Mouse (Mus musculus) left cerebral cortex, postnatal 4 days (tissue): ENCODE measurements around the gene Pik3r1. TPM values are rescaled to one million over a fixed set of nuclear protein-coding genes. Genes with fewer than 3 reads are reported as not detected.

Experiments
- DNase-seq: peaks from one replicate; pipeline ENCODE4 v3.0.0-alpha.2; 2022
- intact Hi-C: fragments of 180-260 bp; cut with DNase I; formaldehyde crosslinking; loops from one replicate; pipeline ENCODE4 v1.15.1; 2025
- total RNA-seq, 2 experiments: library from RNA; stranded (reverse); gene quantifications; 2 replicates each; pipeline ENCODE4 v1.2.3; 2021

The Pik3r1 gene
- total RNA-seq, 2 experiments from 2014 or later, result 188 to 214 TPM

DNA sequence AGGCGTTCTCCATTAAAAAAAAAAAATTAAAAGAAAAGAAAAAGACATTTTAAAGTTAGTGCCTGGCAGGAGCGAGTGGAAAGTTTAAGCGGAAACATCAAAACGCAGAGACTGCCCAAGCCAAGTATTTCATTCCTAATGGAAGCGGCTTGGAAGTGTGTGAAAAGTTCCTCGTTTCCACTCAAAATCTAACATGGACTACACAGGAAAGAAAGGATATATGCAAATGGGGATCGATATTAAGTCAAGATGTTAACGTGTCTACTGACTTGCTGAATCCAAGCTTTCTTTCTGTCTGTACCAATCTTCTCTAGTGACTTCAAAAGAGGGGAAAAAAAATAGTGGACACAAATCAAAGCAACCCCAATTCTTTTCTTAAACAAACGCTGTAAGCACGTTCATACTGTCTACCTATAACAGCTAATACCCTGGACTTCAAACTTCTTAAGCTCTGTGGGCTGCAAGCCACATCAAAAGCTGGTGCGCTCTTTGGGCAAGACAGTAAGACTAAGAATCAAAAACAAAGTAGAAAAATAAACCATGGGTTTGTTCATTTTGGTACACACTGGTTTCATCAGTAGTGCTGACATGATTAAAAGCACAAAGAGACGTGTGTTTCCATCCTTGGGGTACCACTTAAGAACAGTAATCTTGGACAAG, 54.5 kb downstream of the Pik3r1 start:
- no peak for DNase-seq
- intact Hi-C loops, result no loop called here

DNA sequence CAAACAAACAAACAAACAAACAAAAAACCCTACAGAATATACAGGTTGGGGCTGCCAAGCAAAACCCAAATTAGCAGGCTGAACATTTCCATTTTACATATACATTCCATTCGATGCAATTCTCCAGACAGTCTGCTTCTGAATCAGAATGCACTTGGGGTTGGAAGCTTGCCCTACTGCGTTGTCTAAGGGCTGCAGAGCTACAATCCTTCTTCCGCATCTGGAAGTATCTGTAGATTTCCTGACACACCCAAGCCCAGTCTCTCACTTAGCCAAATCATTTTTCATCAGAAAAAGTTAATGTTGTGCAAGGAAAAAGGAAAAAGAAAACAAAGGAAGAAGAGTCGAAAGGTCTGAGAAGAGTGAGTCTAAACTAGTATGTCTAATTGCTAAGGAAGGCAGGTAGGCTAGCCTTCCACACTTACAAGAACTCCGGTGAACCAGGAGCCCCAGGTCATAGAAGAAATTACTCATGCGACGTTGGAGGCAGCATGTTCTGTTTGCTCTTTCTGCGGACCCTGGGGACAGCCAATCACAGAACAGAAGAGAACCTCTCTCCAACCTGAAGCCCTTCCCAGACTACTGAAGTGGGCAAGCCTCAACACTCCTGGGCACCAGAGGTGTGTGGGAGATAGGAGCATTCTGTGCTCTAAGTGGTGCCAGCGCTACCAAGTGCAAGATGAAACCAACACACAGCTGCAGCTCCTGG, 55.1 kb downstream of the Pik3r1 start:
- no peak for DNase-seq
- intact Hi-C loops, result no loop called here

DNA sequence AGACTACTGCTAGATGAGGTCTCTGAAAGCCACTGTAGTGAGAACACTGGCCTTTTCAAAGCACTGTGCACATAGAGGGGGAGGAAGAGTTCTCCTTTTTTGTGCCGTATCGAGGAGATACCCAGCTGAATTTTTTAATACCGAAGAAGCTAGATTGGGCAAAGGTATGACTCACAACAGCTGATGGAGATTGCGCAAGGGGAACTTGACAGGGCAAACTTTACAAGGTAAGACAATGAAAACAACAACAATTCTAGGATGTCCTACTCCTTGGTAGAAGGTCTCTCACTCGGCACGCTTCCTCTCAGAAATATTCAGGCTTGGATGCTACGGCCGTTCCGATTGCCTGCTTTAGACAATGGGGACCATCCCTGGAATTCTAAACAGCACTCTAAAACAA, 55.9 kb downstream of the Pik3r1 start:
- intact Hi-C loops, result no loop called here
- DNase-seq, result no peak

DNA sequence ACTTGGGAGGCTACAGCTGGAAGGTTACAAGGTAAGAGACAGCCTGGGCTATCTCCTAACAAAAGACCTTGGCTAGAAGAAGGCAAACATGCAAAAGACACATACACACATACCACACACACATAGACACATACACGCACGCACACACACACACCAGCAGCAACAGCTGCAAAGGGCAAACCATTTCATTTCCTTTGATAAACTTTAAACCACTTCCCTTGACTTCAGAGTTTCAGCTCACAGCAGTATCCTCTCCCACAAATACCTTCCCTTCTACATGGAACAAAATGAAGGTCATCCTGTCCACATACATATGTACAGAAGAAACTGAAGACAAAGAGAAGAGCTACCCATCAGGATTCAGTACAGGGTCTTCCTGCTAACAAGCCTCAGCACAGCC, 56.7 kb downstream of the Pik3r1 start:
- intact Hi-C loops, result no loop called here
- no peak for DNase-seq

DNA sequence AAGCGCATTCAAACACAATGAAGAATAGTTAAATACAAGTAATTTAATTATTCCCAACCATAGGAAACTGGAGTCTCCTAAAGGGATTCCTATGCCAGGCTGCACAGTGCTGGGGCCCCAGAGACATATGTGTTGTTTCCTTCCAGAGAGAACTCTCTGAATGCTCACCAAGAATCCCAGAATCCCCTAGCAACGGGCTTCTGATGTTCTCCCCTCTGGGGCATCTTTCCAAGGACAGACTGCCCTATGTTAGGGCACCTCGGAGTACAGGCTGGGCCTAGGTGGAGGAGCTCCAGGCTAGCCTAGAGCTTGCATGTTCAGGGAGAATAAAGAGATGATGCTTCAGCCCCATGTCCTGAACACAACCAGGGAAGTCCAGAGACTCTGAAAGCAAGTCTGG, 58.2 kb downstream of the Pik3r1 start:
- DNase-seq, result no peak
- intact Hi-C loops, result no loop called here

DNA sequence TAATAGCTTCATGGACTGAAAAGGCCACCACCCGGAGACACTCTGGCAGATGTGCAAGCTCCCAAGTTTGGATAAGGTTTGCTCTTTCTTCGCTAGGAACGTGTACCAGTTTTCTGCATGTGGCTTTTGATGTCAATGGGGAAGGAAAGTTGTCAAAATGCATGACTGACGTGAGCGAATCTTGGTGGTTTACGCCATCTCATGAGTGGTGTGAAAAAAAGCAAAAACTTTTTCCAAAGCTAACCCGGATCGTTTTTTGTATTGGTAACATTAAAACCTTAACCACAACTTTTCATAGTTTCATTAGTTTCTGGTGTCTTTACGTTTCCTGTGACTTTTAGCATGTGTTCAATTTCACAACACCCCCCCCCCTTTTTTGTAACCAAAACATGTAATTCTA, 60.8 kb downstream of the Pik3r1 start:
- intact Hi-C loops, result no loop called here
- no peak for DNase-seq

DNA sequence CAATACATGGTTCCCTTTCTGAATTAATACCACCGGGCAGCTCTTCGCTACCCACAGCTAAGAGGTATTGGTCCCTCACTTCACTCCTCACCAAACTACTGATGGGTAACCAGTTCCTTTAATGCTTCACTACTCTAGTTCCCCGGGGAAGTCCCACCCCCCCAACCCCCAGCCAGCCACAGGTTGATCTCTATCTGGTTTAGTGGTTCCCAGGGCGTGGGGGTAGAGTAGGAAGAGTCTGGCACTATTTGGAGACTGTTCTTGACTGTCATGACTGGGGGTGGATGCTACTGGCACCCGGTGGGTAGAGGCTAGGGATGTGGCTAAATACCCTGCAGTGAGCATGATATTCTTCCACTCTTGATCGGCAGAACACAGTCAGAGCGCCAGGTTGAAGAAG, 61.6 kb downstream of the Pik3r1 start:
- intact Hi-C loops, result no loop called here
- DNase-seq, result no peak

DNA sequence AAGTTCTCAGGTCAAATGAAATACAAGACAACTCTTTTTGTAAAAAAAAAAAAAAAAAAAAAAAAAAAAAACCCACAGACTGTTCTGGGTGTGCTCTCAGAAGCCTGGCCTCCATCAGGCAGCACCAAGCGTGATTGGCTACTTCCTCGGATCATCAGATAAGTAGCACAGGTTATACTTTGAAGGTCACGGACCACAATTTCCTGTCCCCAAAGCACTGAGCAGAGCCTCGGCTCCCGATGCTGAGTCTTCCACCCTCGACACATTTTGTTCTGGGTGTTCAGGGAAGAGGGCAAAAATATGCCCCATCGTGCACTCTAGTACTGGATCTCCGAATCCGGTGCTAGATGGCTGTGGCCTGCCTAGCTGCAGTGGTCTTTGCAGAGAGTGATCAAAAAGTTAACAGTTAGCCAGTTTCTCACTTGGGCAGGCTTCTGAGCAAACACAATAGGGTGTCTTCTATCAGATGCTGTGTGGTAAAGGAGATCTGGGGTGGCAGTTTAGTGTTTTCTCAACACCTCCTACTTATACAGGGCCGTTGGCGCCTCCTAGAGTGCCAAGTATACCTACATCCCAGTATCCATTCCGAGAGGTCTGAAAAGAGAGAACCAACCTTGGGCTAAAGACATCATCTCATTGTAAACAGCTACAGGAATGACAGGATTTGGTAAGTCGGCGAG, 65.8 kb downstream of the Pik3r1 start:
- intact Hi-C loops, result no loop called here
- DNase-seq, result no peak

DNA sequence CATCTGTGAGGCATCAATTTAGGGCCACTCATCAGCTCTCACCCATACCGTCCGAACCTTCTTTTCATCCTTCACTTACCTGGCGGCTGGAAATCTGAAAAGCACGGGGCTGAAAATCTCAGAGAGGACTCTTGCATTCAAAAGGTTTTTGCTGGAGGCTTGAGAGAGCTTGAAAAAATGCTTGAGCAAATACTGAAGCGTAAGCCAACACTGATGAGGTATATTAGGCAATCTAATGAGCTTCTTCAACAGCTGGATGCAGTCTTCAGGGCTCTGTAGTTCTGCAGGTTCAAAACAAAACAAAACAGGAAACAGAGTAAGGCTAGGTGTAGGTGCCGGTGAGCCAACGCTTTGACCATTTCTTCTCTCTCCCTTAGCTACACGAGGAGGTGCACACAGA, 66.4 kb downstream of the Pik3r1 start:
- intact Hi-C loops, result no loop called here
- DNase-seq, result no peak

DNA sequence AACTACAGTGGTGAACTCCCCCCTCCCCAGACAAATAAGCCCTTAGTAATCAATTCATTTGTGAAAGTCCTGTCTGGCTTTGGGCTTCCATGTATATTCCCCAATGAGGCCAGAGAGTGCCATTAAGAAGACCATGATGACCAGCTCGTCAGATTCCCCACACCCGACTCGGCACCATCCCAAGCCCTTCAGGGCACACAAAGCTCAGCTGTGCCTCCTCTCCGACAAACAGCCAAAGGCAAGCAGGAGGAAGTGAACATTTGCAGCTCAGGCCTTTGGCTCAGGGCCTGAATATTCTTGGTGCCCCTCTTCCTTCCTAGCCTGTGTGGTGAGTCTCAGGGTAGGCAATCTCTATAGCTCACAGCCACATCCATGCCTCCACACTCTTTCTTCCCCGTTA, 68.3 kb downstream of the Pik3r1 start:
- peak; percentile 41 for DNase-seq
- intact Hi-C loops, result loop anchor here (5.0 to 10.0 kb wide), 3 partner anchors 195 to 852 kb away; no protein-coding TSS in a partner anchor

DNA sequence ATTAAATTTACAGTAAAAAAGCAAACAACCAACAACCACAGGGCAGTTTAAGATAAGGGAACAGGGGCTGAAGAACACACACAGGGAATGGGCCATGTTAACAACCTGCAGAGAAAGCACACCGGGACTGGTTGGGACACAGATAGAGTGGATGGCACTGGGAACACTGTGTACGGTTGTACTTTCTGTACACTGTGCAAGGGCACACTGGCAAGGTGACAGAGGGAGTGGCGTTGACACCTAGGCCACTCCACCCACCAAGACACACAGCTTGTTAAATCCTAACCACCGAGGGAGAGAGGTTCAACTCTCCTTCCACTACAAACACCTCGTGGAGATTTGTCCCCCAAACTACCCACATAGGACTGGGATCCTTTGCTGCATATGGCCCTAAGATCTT, 70.1 kb downstream of the Pik3r1 start:
- DNase-seq, result no peak
- intact Hi-C loops, result loop anchor here (5.0 to 10.0 kb wide), 3 partner anchors 193 to 851 kb away; no protein-coding TSS in a partner anchor

DNA sequence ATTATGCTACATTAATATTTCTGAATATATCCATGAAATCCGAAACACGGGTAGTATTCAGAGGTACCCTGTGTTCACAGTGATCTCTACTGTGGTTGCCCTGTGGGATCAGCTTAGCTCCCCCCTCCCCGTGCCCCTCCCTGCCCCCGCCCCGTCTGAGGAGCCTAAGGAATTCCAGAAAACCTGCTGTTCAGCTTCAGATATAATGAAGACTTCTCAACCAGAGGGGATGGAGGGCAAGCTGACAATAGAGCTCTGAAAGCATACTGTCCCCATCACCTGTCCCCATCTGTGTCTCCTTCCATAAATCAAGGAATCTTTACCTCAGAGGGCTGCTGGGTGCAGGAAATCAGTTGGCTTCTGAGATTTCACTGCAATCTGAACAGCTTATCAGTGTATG, 70.6 kb downstream of the Pik3r1 start:
- DNase-seq, result no peak
- intact Hi-C loops, result loop anchor here (5.0 to 10.0 kb wide), 3 partner anchors 193 to 850 kb away; no protein-coding TSS in a partner anchor

DNA sequence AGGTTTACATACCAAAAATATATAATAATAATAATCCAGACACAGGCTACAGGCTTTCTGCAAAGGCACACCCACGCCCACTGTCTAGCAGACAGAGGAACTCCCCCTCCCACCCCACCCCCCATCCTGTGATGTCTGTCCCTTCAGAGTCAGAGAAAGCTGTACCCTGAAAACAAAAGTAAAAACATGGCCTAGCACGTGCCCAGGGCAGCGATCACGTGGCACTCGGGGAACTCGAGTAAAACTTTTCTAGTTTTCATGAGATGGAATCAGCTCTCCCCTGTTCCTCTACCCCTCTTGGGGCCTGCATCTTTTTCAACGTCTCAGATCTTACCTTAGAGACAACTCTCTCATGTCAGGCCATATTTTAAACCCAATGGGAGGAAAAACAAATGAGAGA, 71.2 kb downstream of the Pik3r1 start:
- no peak for DNase-seq
- intact Hi-C loops, result loop anchor here (5.0 to 10.0 kb wide), 3 partner anchors 192 to 850 kb away; no protein-coding TSS in a partner anchor

DNA sequence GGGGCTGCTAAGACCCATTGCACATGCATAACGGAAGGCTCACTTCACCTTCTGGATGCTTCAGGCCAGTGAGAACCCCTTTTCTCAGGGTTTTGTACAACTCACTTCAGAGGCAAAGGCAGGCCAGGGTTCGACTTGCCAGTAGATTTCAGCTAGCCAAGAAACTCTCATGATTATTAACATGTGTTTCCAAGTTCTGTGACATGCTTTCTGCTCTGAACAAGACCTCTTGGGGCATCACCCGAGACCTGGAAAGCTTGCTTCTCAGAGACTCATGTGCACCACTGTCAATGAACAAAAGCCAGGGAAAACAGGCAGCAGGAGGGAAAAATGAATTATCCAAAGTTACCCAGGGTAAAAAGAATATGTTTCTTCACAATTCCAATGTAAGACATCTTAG, 71.7 kb downstream of the Pik3r1 start:
- intact Hi-C loops, result loop anchor here (5.0 to 10.0 kb wide), 3 partner anchors 192 to 849 kb away; no protein-coding TSS in a partner anchor
- DNase-seq, result no peak

DNA sequence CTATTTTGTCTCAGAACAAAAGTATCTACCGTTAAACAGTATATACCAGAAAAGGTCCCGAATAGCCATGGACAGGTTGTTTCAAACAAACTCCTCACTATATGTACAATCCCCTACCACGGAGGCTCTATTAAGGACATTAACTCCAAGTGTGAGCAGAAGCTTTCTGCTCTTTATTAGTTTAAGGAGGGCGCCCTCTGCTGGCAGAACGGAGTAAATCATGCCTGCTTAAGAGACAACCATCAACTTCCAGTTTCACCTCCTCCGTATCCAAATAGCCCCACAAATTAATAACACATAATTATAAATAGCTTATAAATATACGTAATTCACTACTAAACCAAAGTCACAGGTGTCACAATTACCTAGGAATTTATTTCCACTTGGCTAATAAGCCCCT, 72.1 kb downstream of the Pik3r1 start:
- intact Hi-C loops, result loop anchor here (5.0 to 10.0 kb wide), 3 partner anchors 191 to 849 kb away; no protein-coding TSS in a partner anchor
- peak; percentile 93 for DNase-seq

DNA sequence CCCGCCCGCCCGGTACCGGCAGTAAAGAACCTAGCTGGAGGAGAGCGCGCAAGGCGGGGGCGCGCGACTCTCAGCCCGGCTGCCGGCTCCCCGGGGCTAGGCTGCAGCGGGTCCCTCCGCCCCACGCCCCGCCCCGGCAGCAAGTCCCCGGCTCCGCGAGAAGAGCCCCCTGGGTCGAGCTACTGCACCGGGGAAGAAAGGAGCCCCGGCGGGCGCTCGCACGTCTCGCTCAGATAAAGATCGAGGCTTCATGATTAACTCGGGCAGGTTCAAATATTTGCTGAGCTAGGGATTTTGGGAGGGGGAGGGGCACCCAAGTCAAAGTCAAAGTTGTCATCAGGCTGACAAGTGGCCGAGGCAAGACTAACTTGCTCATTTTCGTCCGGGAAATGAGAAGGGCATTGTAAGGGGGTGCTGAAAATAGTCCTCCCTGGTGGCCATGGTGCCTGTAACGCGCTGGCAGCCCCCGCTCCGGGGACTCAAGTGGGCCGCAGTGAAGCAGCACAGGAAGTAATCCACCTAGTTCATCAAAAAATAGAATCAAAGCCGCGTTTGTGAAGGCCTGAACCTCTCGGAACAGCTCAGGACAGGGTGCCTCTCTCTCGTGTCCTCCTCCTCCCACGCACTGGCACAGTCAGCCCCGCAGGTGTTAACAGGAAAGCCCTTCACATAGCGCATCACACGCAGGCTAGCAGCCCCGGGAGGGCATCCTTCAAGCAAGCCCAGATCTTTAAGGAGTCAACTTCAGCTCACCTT, 73.3 kb downstream of the Pik3r1 start:
- intact Hi-C loops, result loop anchor here (5.0 to 10.0 kb wide), 5 partner anchors 190 to 847 kb away; no protein-coding TSS in a partner anchor
- DNase-seq, result peak; percentile 48

DNA sequence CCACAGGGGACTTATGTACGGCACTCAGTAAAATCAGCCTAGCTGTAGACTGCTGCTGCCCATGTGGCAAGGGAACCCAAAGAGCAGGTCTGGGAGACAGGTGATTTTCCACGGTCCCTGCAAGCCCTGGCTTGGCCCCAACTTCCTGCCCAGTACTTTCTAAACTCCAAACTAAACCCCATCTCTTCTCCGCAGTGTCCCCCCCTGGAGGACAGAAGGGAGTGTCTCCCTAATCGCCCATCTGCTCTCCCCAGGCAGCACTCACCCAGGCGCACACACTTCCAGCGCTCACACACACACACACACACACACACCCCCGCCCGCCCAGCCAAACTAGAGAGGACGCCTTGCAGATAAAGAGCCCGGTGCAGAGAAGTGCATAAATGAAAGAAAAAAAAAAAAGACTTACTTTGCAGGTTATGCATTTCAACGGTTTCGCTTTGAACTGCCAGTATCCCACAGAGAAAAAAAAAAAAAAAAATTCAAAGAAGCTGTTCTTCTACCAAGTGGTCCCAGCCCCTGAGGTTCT, 74.0 kb downstream of the Pik3r1 start:
- intact Hi-C loops, result loop anchor here (5.0 to 10.0 kb wide), 4 partner anchors 189 to 802 kb away; no protein-coding TSS in a partner anchor
- peak; percentile 68 for DNase-seq

DNA sequence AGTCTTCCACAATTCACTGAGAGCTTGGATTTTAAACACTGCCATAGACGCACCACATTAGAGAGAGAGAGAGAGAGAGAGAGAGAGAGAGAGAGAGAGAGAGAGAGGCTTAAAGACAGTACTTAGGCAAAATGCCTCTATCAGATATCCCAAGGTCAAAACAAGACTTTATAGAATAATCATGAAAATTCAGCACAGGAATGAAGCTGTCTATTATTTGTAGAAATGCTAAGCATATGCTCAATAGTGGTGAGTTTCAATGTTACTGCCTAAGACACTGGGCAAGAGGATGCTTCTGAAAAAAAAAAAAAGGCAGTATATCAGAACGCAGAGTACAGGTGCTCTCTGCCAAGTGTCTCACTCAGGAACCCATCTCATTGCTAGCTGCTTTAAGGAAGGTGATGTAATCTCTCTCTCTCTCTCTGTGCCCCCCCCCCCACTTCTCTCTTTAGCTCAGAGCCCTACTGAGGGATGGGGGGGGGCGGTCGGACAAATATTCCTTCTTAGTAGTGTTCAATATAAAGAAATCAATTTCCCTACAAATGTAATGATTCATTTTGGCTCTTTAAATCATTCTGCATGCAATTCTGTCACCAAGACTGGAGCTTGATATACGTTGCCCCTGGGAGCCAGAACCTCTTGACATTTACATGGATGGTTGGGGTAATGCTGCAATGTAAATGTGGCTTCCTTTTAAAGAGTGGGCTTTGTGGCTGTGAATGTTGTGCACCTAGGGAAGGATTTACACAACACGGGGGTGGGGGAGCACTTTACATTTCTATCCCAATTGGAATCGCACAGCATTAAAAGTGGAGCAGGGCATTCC, 74.9 kb downstream of the Pik3r1 start:
- intact Hi-C loops, result loop anchor here (5.0 to 10.0 kb wide), 4 partner anchors 188 to 801 kb away; no protein-coding TSS in a partner anchor

DNA sequence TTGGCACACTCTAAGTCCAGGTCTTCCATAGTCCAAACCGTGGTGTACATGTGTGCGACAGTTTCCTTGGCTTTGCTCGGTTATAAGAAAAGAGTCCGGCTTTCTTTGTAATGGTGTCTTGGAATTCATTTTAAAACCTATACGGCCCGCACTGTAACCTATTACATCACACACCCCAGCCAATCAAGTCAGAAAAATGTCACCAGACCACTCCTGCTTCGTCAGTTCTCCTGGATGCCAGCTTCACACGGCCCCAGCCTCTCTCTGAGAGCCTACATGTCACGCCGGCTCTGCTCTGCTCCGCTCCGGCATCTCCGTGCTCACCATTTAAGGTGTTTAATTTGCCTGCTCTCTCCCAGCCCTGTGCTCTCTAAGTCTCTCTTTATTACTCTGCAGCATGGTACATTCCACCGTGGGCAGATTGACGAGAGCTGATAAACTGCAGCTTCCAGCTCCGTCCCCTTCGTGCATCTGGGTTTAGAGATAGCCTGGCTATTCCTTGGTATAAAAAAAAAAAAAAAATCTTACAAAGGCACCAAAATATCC, 75.7 kb downstream of the Pik3r1 start:
- DNase-seq, result peak; percentile 62
- intact Hi-C loops, result loop anchor here (5.0 to 10.0 kb wide), 4 partner anchors 188 to 800 kb away; no protein-coding TSS in a partner anchor

More for the DNA sequence above, 74.9 kb downstream of the Pik3r1 start:
- no peak for DNase-seq
